Mouse (Mus musculus) erythroblast, adult 5-6 weeks (primary cell): Measurements from ENCODE around the gene Prss32. TPM values are rescaled to one million over a fixed set of nuclear protein-coding genes. Genes with fewer than 3 reads are reported as not detected.

Experiments used
- total RNA-seq, 2 experiments: library from RNA; stranded (forward) in 1 of 2; stranded (reverse) in 1 of 2; fragments of 150-400 nt in 1 of 2; fragments of 200-764, 138-1000 nt in 1 of 2; gene quantifications; 2 replicates each; pipeline versions ENCODE4 v1.2.3 to v1.2.4; 2015 to 2017; ENCODE audit warnings: low replicate concordance in 2 of 2

Prss32 gene
- total RNA-seq, 2 experiments from 2014 or later = not detected

Other genes starting within 250 kb of the Prss32 start
- not detected in 2 replicates for gene Zfp13, start 244.4 kb upstream of the Prss32 start, total RNA-seq (2015; ENCODE audit: low replicate concordance)
- not detected in 2 replicates for gene Zfp13, start 244.4 kb upstream of the Prss32 start, total RNA-seq (2017; ENCODE audit: low replicate concordance)
- gene Zscan10, start 243.0 kb upstream of the Prss32 start, total RNA-seq (2015; ENCODE audit: low replicate concordance) = not detected in 2 replicates
- gene Zscan10, start 243.0 kb upstream of the Prss32 start, total RNA-seq (2017; ENCODE audit: low replicate concordance) = not detected in 2 replicates
- 11.1 and 11.9 TPM in 2 replicates for gene Mmp25, start 198.6 kb upstream of the Prss32 start, total RNA-seq (2015; ENCODE audit: low replicate concordance)
- 3.1 and 4.0 TPM in 2 replicates for gene Mmp25, start 198.6 kb upstream of the Prss32 start, total RNA-seq (2017; ENCODE audit: low replicate concordance)
- gene Bicdl2, start 183.3 kb upstream of the Prss32 start, total RNA-seq (2015; ENCODE audit: low replicate concordance) = not detected in 2 replicates
- gene Bicdl2, start 183.3 kb upstream of the Prss32 start, total RNA-seq (2017; ENCODE audit: low replicate concordance) = not detected in 2 replicates
- gene Hcfc1r1, start 170.3 kb upstream of the Prss32 start, total RNA-seq (2015; ENCODE audit: low replicate concordance) = 8.6 and 28.0 TPM in 2 replicates
- 4.3 and 12.1 TPM in 2 replicates for gene Hcfc1r1, start 170.3 kb upstream of the Prss32 start, total RNA-seq (2017; ENCODE audit: low replicate concordance)
- 7.3 and 21.5 TPM in 2 replicates for gene Thoc6, start 170.0 kb upstream of the Prss32 start, total RNA-seq (2015; ENCODE audit: low replicate concordance)
- gene Thoc6, start 170.0 kb upstream of the Prss32 start, total RNA-seq (2017; ENCODE audit: low replicate concordance) = 5.4 and 5.7 TPM in 2 replicates
- gene Tnfrsf12a, start 166.4 kb upstream of the Prss32 start, total RNA-seq (2015; ENCODE audit: low replicate concordance) = not detected in 2 replicates
- gene Tnfrsf12a, start 166.4 kb upstream of the Prss32 start, total RNA-seq (2017; ENCODE audit: low replicate concordance) = 2.0 TPM in 1 of 2 replicates, not detected in the other
- gene Cldn6, start 164.6 kb upstream of the Prss32 start, total RNA-seq (2015; ENCODE audit: low replicate concordance) = not detected in 2 replicates
- gene Cldn6, start 164.6 kb upstream of the Prss32 start, total RNA-seq (2017; ENCODE audit: low replicate concordance) = not detected in 2 replicates
- not detected in 2 replicates for gene Cldn9, start 159.8 kb upstream of the Prss32 start, total RNA-seq (2015; ENCODE audit: low replicate concordance)
- not detected in 2 replicates for gene Cldn9, start 159.8 kb upstream of the Prss32 start, total RNA-seq (2017; ENCODE audit: low replicate concordance)
- not detected in 2 replicates for gene 1520401A03Rik, start 121.1 kb upstream of the Prss32 start, total RNA-seq (2015; ENCODE audit: low replicate concordance)
- not detected in 2 replicates for gene 1520401A03Rik, start 121.1 kb upstream of the Prss32 start, total RNA-seq (2017; ENCODE audit: low replicate concordance)
- 10.0 and 14.2 TPM in 2 replicates for gene Pkmyt1, start 117.5 kb upstream of the Prss32 start, total RNA-seq (2015; ENCODE audit: low replicate concordance)
- gene Pkmyt1, start 117.5 kb upstream of the Prss32 start, total RNA-seq (2017; ENCODE audit: low replicate concordance) = 7.3 and 9.2 TPM in 2 replicates
- 1.2 TPM in 1 of 2 replicates, not detected in the other for gene Paqr4, start 103.0 kb upstream of the Prss32 start, total RNA-seq (2015; ENCODE audit: low replicate concordance)
- gene Paqr4, start 103.0 kb upstream of the Prss32 start, total RNA-seq (2017; ENCODE audit: low replicate concordance) = 1.4 and 4.3 TPM in 2 replicates
- not detected in 2 replicates for gene Kremen2, start 98.0 kb upstream of the Prss32 start, total RNA-seq (2015; ENCODE audit: low replicate concordance)
- not detected in 2 replicates for gene Kremen2, start 98.0 kb upstream of the Prss32 start, total RNA-seq (2017; ENCODE audit: low replicate concordance)
- gene Flywch1, start 72.3 kb upstream of the Prss32 start, total RNA-seq (2015; ENCODE audit: low replicate concordance) = 2.1 and 2.3 TPM in 2 replicates
- gene Flywch1, start 72.3 kb upstream of the Prss32 start, total RNA-seq (2017; ENCODE audit: low replicate concordance) = 3.8 and 4.7 TPM in 2 replicates
- gene Flywch2, start 57.8 kb upstream of the Prss32 start, total RNA-seq (2015; ENCODE audit: low replicate concordance) = not detected in 2 replicates
- not detected in 2 replicates for gene Flywch2, start 57.8 kb upstream of the Prss32 start, total RNA-seq (2017; ENCODE audit: low replicate concordance)
- 188 and 291 TPM in 2 replicates for gene Srrm2, start 53.3 kb upstream of the Prss32 start, total RNA-seq (2015; ENCODE audit: low replicate concordance)
- gene Srrm2, start 53.3 kb upstream of the Prss32 start, total RNA-seq (2017; ENCODE audit: low replicate concordance) = 169 and 183 TPM in 2 replicates
- gene Elob, start 14.7 kb upstream of the Prss32 start, total RNA-seq (2015; ENCODE audit: low replicate concordance) = 94.3 and 118 TPM in 2 replicates
- 33.2 and 50.0 TPM in 2 replicates for gene Elob, start 14.7 kb upstream of the Prss32 start, total RNA-seq (2017; ENCODE audit: low replicate concordance)
- gene Prss33, start 7.8 kb upstream of the Prss32 start, total RNA-seq (2015; ENCODE audit: low replicate concordance) = not detected in 2 replicates
- gene Prss33, start 7.8 kb upstream of the Prss32 start, total RNA-seq (2017; ENCODE audit: low replicate concordance) = not detected in 2 replicates
- gene Prss41, start 317 bp downstream of the Prss32 start, total RNA-seq (2015; ENCODE audit: low replicate concordance) = not detected in 2 replicates
- not detected in 2 replicates for gene Prss41, start 317 bp downstream of the Prss32 start, total RNA-seq (2017; ENCODE audit: low replicate concordance)
- not detected in 2 replicates for gene Prss21, start 24.2 kb downstream of the Prss32 start, total RNA-seq (2015; ENCODE audit: low replicate concordance)
- not detected in 2 replicates for gene Prss21, start 24.2 kb downstream of the Prss32 start, total RNA-seq (2017; ENCODE audit: low replicate concordance)
- gene Dcpp1, start 37.0 kb downstream of the Prss32 start, total RNA-seq (2015; ENCODE audit: low replicate concordance) = not detected in 2 replicates
- not detected in 2 replicates for gene Dcpp1, start 37.0 kb downstream of the Prss32 start, total RNA-seq (2017; ENCODE audit: low replicate concordance)
- not detected in 2 replicates for gene Dcpp2, start 37.0 kb downstream of the Prss32 start, total RNA-seq (2015; ENCODE audit: low replicate concordance)
- not detected in 2 replicates for gene Dcpp2, start 37.0 kb downstream of the Prss32 start, total RNA-seq (2017; ENCODE audit: low replicate concordance)
- not detected in 2 replicates for gene Dcpp3, start 73.6 kb downstream of the Prss32 start, total RNA-seq (2015; ENCODE audit: low replicate concordance)
- gene Dcpp3, start 73.6 kb downstream of the Prss32 start, total RNA-seq (2017; ENCODE audit: low replicate concordance) = not detected in 2 replicates
- gene Sbp, start 97.8 kb downstream of the Prss32 start, total RNA-seq (2015; ENCODE audit: low replicate concordance) = not detected in 2 replicates
- gene Sbp, start 97.8 kb downstream of the Prss32 start, total RNA-seq (2017; ENCODE audit: low replicate concordance) = not detected in 2 replicates
- gene Sbpl, start 111.4 kb downstream of the Prss32 start, total RNA-seq (2015; ENCODE audit: low replicate concordance) = not detected in 2 replicates
- not detected in 2 replicates for gene Sbpl, start 111.4 kb downstream of the Prss32 start, total RNA-seq (2017; ENCODE audit: low replicate concordance)
- not detected in 2 replicates for gene Prss30, start 136.7 kb downstream of the Prss32 start, total RNA-seq (2015; ENCODE audit: low replicate concordance)
- not detected in 2 replicates for gene Prss30, start 136.7 kb downstream of the Prss32 start, total RNA-seq (2017; ENCODE audit: low replicate concordance)
- gene Prss22, start 154.2 kb downstream of the Prss32 start, total RNA-seq (2015; ENCODE audit: low replicate concordance) = not detected in 2 replicates
- gene Prss22, start 154.2 kb downstream of the Prss32 start, total RNA-seq (2017; ENCODE audit: low replicate concordance) = not detected in 2 replicates
- gene Prss27, start 194.3 kb downstream of the Prss32 start, total RNA-seq (2015; ENCODE audit: low replicate concordance) = not detected in 2 replicates
- not detected in 2 replicates for gene Prss27, start 194.3 kb downstream of the Prss32 start, total RNA-seq (2017; ENCODE audit: low replicate concordance)
- 6.5 and 11.5 TPM in 2 replicates for gene Kctd5, start 229.6 kb downstream of the Prss32 start, total RNA-seq (2015; ENCODE audit: low replicate concordance)
- 4.3 and 8.1 TPM in 2 replicates for gene Kctd5, start 229.6 kb downstream of the Prss32 start, total RNA-seq (2017; ENCODE audit: low replicate concordance)